Mouse (Mus musculus): Measurements from ENCODE around the gene Ankrd6.

DNA sequence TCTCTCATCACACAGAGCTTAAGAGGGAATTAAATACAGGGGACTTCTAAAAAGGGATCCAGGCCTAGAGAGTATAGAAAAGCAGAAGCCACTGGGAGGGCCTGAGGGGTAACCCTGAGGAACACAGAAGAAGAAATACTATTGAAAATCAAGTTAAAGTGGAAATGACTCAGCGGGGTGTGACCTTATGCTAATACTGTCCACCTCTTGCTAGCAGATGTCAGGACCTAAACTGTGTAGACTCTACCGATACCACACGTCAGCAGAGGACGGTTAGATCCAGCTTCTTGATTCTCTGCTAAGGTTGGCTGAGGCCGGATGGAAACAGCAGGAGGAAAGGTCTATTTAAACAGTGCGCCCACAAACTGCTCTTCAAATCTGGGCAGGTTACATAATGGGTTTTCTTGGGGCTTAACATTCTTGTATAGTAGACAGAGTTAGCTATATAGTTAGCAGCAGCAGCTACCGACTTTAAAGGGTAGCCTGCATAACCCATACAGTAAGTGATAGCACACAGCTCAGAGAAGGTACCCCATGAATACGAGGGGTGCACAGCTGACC, 78.4 kb downstream of the Ankrd6 start:
- no peak for TF ChIP-seq CTCF (IDR thresholded peaks at IDR 0.05; ENCODE audit: control insufficient read depth, insufficient read depth, insufficient read length)
- TF ChIP-seq USF1 (IDR thresholded peaks at IDR 0.05; ENCODE audit: low read depth): no peak
- no peak for TF ChIP-seq MYOD1 (IDR thresholded peaks at IDR 0.05; ENCODE audit: control insufficient read depth, insufficient read length, low read depth)
- no peak for TF ChIP-seq MAX (IDR thresholded peaks at IDR 0.05)
